Mouse (Mus musculus) lung, postnatal 14 days (tissue): ENCODE results near the gene Pop4.

ENCODE experiments used
- DNase-seq: peaks from one replicate; pipeline ENCODE4 v3.0.0; 2021

The Pop4 gene

GRCm38 (mm10) chr7:38218631-38219367, 52.4 kb downstream of the Pop4 start:
- DNase-seq, result no peak

GRCm38 (mm10) chr7:38217417-38218171, 53.6 kb downstream of the Pop4 start:
- DNase-seq, result peak; percentile 84

GRCm38 (mm10) chr7:38215697-38216096, 55.5 kb downstream of the Pop4 start:
- DNase-seq, result no peak

- no peak for DNase-seq
These were observed 55.9 kb downstream of the Pop4 start for GRCm38 (mm10) chr7:38215281-38215680.

GRCm38 (mm10) chr7:38214473-38215214, 56.6 kb downstream of the Pop4 start:
- DNase-seq, result no peak

- DNase-seq, result no peak
These were observed 58.6 kb downstream of the Pop4 start for GRCm38 (mm10) chr7:38212651-38213062.
